Mouse (Mus musculus) spleen, postnatal 14 days (tissue): ENCODE measurements around the gene Gm13275.
"Not testable (repeated sequence)": the region's sequence is repeated elsewhere in the genome, so short reads cannot be mapped to it uniquely, and the experiment has no call there.

ENCODE experiments used
- DNase-seq, 2 experiments: peaks; one replicate each; pipeline ENCODE4 v3.0.0; 2021 to 2022; ENCODE audit warnings: low spot score in 2 of 2

The Gm13275 gene

GRCm38 (mm10) chr4:88797097-88797496 lies 2.8 kb downstream of the Gm13275 start, which contains the start of gene Gm13279:
TSS of gene Gm13279 (plus strand) at chr4:88797397.
- DNase-seq, result not testable (repeated sequence)

DNA sequence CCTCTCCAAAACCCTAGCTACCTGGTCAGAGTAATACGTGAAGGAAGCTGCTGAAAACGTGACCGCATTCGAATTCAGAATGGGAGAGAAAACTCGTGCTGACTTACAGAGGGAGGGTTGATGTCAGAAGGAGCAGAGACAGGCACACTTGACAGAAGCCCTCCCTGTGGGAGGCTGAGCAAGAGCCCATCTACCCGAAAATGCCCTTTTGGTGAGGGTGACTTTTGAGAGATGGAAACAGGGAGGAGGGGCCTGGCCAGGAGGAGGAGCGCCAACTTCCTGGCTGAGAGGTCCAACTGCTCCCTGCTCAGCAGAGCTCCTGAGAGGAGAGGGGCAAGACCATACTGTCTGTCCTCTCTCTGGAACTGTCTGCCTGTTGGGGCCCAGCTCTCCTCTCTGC lies 5.1 kb downstream of the Gm13275 start, which contains the start of gene Gm13285:
Gm13285 (plus strand) TSS at position 301 of the 400 bp plus-strand sequence.
- DNase-seq, result not testable (repeated sequence)

DNA sequence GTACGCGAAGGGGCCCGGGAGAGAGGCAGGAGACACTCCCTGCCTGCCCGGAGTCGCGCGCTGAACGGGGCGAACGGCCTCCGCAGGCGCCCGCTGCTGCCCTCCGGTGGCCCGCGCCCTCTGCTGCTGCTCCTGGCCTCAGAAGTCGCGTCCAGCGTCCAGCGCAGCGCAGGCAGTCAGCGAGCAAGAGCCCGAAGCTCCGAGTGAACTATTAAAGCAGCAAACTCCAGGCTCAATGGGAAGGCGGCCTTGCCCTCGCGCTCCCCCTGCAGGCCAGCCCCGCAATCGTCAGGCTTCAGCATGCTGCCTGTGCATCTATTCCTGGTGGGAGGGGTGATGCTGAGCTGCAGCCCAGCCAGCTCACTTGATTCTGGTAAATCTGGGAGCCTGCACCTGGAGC lies 8.7 kb downstream of the Gm13275 start, which contains the start of gene Gm13287:
Gm13287 (plus strand) TSS at position 301 of the 400 bp plus-strand sequence.
- DNase-seq, result not testable (repeated sequence)

GRCm38 (mm10) chr4:88805231-88805630 lies 10.9 kb downstream of the Gm13275 start, which contains the start of gene Gm13288:
TSS of gene Gm13288 (plus strand) at chr4:88805531.
- DNase-seq, result not testable (repeated sequence)

DNA sequence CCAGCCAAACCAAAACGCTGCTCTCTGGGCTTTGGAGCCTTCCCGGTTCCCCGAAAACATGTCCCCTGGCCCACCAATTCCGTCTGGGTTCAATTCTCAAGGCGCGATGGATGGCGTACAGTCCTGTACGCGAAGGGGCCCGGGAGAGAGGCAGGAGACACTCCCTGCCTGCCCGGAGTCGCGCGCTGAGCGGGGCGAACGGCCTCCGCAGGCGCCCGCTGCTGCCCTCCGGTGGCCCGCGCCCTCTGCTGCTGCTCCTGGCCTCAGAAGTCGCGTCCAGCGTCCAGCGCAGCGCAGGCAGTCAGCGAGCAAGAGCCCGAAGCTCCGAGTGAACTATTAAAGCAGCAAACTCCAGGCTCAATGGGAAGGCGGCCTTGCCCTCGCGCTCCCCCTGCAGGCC lies 11.5 kb downstream of the Gm13275 start:
- not testable (repeated sequence) for DNase-seq

DNA sequence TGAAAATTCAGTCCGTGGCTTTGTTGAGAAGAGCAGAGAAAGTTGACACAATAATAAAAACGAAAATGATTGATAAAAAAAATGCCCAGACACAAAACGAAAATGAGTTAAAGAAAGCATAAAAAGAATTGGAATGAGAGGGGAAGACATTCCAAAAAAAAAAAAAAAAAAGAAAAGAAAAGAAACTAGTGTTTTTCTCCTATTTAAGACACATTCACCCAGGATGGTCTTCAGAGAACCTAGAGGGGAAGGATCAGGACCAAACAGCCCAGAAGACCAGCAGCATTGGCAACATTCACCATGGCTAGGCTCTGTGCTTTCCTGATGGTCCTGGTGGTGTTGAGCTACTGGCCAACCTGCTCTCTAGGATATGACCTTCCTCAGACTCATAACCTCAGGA lies 21.6 kb downstream of the Gm13275 start, which contains the start of gene Ifna7:
Ifna7 (plus strand) TSS at position 301 of the 400 bp plus-strand sequence.
- DNase-seq, result no peak

DNA sequence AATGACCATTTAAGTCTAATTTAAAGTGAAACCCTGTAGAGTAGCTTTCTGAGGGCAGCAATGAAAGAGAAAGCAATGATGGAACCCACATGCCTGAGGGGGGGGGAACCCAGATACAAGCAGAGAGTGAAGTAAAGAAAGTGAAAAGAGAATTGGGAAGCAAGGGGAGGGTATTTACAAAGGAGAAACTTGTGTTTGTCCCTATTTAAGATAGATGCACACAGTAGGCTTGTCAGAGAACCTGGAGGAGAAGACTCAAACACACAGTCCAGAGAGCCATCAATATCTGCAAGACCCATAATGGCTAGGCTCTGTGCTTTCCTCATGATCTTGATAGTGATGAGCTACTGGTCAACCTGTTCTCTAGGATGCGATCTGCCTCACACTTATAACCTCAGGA lies 25.4 kb downstream of the Gm13275 start, which contains the start of gene Ifna11:
Ifna11 (plus strand) TSS at position 301 of the 400 bp plus-strand sequence.
- DNase-seq, result no peak

DNA sequence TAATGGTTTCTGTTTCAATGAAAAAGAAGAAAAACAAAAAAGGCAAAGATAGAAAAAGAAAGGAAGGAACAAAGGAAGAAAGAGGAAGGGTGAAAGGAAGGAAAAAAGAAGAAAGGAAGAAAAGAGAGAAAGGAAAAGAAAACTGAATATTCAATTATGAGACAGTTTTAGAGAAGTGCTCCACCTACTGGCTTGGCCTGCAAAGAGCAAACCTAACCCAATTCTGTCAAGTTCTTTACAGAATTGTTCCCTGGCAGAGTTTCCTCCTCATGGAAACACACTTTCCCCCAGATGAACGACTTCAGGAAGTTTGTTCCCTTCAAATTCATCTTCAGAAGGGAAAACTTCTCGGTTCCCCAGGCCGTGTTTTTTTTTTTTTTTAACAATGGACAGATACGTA lies 28.7 kb downstream of the Gm13275 start:
- no peak for DNase-seq

GRCm38 (mm10) chr4:88827116-88827515 lies 32.8 kb downstream of the Gm13275 start, which contains the start of gene Ifna6:
TSS of gene Ifna6 (plus strand) at chr4:88827416.
- not testable (repeated sequence) for DNase-seq

GRCm38 (mm10) chr4:88830523-88830922 lies 36.2 kb downstream of the Gm13275 start:
- no peak for DNase-seq

GRCm38 (mm10) chr4:88835225-88835624 lies 40.9 kb downstream of the Gm13275 start, which contains the start of gene Ifna5:
TSS of gene Ifna5 (plus strand) at chr4:88835525.
- not testable (repeated sequence) for DNase-seq

GRCm38 (mm10) chr4:88838828-88839227 lies 44.5 kb downstream of the Gm13275 start:
- no peak for DNase-seq

DNA sequence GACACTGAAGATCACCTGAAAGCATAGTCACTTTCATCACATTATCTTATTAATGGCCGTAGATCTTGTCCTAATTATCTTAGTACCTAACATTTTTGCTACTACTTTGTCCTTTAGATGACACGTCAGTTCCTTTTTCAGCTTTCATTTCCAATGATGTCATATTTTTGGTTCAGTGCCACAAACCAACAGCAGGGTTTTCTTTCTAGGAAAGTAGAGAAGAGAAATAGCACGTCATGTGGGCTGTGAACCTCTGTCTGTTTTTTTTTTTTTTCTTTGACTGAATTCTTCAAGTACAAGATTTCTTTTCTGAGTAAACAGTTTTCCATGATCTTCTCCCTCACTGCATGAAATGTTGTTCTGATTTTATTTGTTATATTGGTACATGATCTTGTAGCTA lies 45.8 kb downstream of the Gm13275 start:
- DNase-seq, result no peak

DNA sequence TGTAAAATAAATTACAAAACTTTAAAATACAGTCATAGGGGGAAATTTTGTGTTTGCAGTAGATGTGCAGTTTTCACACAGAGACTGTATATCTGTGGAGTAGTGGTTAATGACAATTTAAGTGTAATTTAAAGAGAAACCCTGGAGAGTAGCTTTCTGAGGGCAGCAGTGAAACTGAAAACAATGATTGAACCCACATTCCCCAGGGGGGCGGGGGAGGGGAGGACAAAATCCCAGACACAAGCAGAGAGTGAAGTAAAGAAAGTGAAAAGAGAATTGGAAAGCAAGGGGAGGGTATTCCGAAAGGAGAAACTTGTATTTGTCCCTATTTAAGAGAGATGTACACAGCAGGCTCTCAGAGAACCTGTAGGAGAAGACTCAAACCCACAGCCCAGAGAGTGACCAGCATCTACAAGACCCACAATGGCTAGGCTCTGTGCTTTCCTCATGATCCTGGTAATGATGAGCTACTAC lies 47.2 kb downstream of the Gm13275 start, which contains the start of gene Ifna4:
Ifna4 (plus strand) TSS at position 424 of the 474 bp plus-strand sequence.
- DNase-seq, result no peak
